Mouse (Mus musculus): ENCODE data around the gene Plekhm1. TPM values are rescaled to one million over a fixed set of nuclear protein-coding genes. Genes with fewer than 3 reads are reported as not detected.
"Not testable (repeated sequence)": the region's sequence is repeated elsewhere in the genome, so short reads cannot be mapped to it uniquely, and the experiment has no call there.

The Plekhm1 gene
- polyA plus RNA-seq, 1 experiment: 18.5 TPM

DNA sequence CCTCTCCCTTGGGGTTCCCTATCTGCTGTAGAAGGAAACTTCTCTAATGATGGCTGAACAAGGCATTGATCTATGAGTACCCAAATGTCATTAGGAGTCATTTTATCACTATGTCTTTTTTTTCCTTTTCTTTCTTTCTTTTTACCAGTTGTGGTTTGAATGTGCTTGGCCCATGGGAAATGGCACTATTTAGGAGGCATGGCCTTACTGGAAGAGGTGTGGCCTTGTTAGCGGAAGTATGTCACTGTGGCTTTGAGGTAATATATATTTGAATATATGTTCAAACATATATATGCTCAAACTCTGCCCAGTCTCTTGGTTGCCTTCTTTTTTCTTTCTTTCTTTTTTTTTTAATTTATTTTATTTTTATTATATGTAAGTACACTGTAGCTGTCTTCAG, 1.0 kb upstream of the Plekhm1 start:
- no peak for DNase-seq
- WGBS: 98% methylated on average over 1 of the region's 1 CpGs
- Histone ChIP-seq H3K4me3 (replicated peaks; ENCODE audit: insufficient read depth, low read depth, low read length) (no peak overlapping the region), H3K4me1 (ENCODE audit: control insufficient read depth, insufficient read depth, low read length) (peaks cover 4% of the 10 kb centered on the region; the same call in 1 of the 2 replicates), H3K27me3 (ENCODE audit: control insufficient read depth, insufficient read depth, low read length) (no peaks in the 10 kb centered on the region), H3K27ac (ENCODE audit: insufficient read depth, low read length) (no peak overlapping the region)
- no peak for TF ChIP-seq POLR2A (IDR thresholded peaks at IDR 0.05; ENCODE audit: borderline replicate concordance, insufficient read depth, low read length)
- TF ChIP-seq CTCF (IDR thresholded peaks at IDR 0.05; ENCODE audit: borderline replicate concordance, insufficient read depth, low read depth, low read length): no peak

DNA sequence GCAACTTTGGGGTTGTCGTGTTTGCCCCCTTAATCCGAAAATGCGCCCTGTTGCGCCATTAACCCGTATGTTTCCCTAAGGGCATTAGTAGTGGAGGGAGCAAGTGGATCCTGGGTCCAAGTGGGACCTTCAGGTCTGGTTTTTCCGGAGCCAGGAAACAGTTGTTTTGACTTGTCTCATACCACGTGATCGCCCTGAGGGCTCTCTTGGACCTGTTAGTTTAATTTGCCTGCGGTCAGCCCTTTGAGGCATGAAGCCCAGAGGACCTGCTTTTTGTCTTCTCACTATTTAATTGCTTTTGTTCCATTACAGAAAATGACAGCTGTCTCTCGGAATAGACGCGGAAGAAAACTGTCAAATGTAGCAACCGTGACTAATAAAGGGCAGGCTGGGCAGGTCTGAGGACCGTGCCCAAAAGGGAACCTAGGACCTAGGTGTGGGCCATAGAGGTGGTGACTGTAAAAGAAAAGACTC, 500 bp upstream of the Plekhm1 start:
- no peaks in the 10 kb centered on the region for H3K27me3 ChIP-seq (ENCODE audit: control insufficient read depth, insufficient read depth, low read length)
- TF ChIP-seq CTCF (IDR thresholded peaks at IDR 0.05; ENCODE audit: borderline replicate concordance, insufficient read depth, low read depth, low read length) (no peak), POLR2A (IDR thresholded peaks at IDR 0.05; ENCODE audit: borderline replicate concordance, insufficient read depth, low read length) (no peak)
- H3K4me3 ChIP-seq (replicated peaks; ENCODE audit: insufficient read depth, low read depth, low read length): peak overlapping the region; percentile 89
- WGBS: 2% methylated on average over 14 of the region's 14 CpGs
- peaks cover 4% of the 10 kb centered on the region; the same call in 1 of the 2 replicates for H3K4me1 ChIP-seq (ENCODE audit: control insufficient read depth, insufficient read depth, low read length)
- peak overlapping the region; percentile 36 for H3K27ac ChIP-seq (ENCODE audit: insufficient read depth, low read length)
- no peak for DNase-seq

DNA sequence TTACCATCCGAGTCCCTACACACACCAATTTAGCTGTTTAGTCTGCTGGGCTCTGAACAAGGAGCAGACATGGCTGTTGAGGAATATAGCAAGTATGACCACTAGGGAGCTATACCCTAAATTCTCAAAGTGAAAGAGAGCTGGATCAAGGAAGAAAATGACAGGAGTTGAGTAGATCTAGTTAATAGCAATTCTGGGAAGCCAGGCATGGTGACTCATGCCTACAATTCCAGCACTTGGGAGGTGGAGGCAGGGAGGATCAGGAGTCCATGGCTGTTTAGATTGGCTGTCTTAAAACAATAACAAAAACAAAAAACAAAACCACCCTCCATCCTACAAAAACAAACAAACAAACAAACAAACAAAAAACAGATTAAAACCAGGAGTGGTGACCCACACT, 1.2 kb downstream of the Plekhm1 start:
- DNase-seq: no peak
- no peak overlapping the region for H3K27ac ChIP-seq (ENCODE audit: insufficient read depth, low read length)
- WGBS: 59% methylated on average over 1 of the region's 1 CpGs
- peaks cover 4% of the 10 kb centered on the region; the same call in 1 of the 2 replicates for H3K4me1 ChIP-seq (ENCODE audit: control insufficient read depth, insufficient read depth, low read length)
- no peak overlapping the region for H3K4me3 ChIP-seq (replicated peaks; ENCODE audit: insufficient read depth, low read depth, low read length)
- TF ChIP-seq CTCF (IDR thresholded peaks at IDR 0.05; ENCODE audit: borderline replicate concordance, insufficient read depth, low read depth, low read length) (no peak), POLR2A (IDR thresholded peaks at IDR 0.05; ENCODE audit: borderline replicate concordance, insufficient read depth, low read length) (no peak)
- H3K27me3 ChIP-seq (ENCODE audit: control insufficient read depth, insufficient read depth, low read length): no peaks in the 10 kb centered on the region

DNA sequence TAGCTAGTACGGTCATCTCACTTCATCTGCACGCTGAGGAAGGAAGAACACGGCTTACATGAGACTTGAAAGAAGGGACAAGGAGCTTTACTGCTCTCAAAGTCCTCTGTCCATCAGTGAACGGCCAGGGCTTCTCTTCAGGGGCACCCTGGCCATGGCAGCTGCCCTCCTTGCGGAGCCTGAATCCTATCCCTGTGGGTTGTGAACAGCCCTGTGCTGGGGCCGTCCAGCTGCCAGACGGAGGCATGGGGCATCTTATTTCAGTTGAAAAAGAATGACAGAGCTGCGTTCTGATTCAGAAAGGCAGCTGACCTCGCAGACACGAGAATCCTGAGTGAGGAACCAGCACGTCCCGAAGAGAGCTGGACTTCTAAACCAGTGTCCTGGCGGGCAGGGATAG, 3.6 kb downstream of the Plekhm1 start:
- Histone ChIP-seq H3K4me3 (replicated peaks; ENCODE audit: insufficient read depth, low read depth, low read length) (no peak overlapping the region), H3K27me3 (ENCODE audit: control insufficient read depth, insufficient read depth, low read length) (no peaks in the 10 kb centered on the region), H3K4me1 (ENCODE audit: control insufficient read depth, insufficient read depth, low read length) (peaks cover 4% of the 10 kb centered on the region; the same call in 1 of the 2 replicates), H3K27ac (ENCODE audit: insufficient read depth, low read length) (no peak overlapping the region)
- no peak for TF ChIP-seq POLR2A (IDR thresholded peaks at IDR 0.05; ENCODE audit: borderline replicate concordance, insufficient read depth, low read length)
- TF ChIP-seq CTCF (IDR thresholded peaks at IDR 0.05; ENCODE audit: borderline replicate concordance, insufficient read depth, low read depth, low read length): no peak
- no peak for DNase-seq
- WGBS: 91% methylated on average over 13 of the region's 13 CpGs

DNA sequence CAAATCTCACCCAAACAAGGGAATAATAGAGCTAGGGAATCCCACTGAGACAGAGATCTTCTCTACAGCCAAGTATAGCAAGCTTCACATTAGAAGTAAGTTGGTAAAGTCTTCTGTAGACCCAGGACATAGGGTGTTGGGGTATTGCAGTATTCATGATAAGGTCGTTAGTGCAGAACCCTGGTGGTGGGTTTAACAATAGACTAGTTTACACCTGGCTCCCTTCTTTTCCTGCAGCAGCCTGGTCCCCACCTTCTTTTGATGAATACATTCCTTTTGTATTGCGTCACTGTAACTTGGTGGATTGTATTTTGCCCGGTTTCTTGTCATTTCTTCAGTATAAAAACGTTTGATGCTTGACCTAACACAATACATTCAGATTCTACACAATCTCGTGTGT, 5.4 kb downstream of the Plekhm1 start:
- not testable (repeated sequence) for H3K27ac ChIP-seq (ENCODE audit: insufficient read depth, low read length); H3K4me3 ChIP-seq (replicated peaks; ENCODE audit: insufficient read depth, low read depth, low read length); DNase-seq; H3K27me3 ChIP-seq (ENCODE audit: control insufficient read depth, insufficient read depth, low read length); H3K4me1 ChIP-seq (ENCODE audit: control insufficient read depth, insufficient read depth, low read length)
- 56% methylated on average over 5 of the region's 5 CpGs for WGBS

DNA sequence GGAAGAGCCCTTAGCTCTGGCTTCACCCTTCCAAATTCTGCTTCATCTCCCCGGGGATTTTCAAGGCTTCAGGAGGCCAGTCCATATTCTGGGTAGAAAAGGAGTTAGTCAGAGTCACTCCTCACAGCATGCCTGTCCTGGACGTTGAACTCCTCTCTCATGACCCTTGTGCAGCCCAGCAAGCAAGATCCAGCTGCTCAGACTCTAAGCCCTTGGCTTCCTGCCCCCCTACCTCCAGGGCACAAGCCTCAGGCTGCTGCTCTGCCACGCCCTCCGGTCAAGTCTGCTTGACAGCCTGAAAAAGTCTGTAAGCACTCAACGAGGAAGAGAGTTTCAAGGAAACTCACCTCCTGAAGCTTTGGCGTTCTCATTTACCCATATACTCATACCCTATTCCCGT, 5.9 kb downstream of the Plekhm1 start:
- WGBS: 63% methylated on average over 7 of the region's 7 CpGs

DNA sequence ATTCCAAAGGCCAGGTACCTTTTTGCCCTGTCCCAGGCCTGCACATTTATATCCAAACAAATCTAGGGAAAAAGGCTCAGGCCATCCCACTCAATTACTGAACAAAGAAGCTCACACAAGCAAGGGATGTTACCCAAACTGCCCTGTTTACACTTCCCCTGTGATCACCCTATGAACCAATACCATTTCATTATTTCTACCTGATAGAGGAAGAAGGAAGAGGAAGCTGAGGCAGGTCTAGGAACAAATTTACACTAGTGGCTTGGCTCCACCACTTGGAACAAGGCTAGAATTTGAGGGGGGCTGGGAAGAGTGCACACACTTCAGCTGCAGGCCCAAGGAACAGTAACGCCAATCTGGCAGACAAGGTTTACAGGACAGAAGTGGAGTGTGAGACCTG, 6.7 kb downstream of the Plekhm1 start:
- Histone ChIP-seq H3K4me3 (replicated peaks; ENCODE audit: insufficient read depth, low read depth, low read length) (no peak overlapping the region), H3K4me1 (ENCODE audit: control insufficient read depth, insufficient read depth, low read length) (peaks cover 4% of the 10 kb centered on the region), H3K27me3 (ENCODE audit: control insufficient read depth, insufficient read depth, low read length) (no peaks in the 10 kb centered on the region), H3K27ac (ENCODE audit: insufficient read depth, low read length) (no peak overlapping the region)
- no peak for TF ChIP-seq CTCF (IDR thresholded peaks at IDR 0.05; ENCODE audit: borderline replicate concordance, insufficient read depth, low read depth, low read length)
- no peak for TF ChIP-seq POLR2A (IDR thresholded peaks at IDR 0.05; ENCODE audit: borderline replicate concordance, insufficient read depth, low read length)
- DNase-seq: no peak
- 57% methylated on average over 1 of the region's 1 CpGs for WGBS

More for the DNA sequence above, 5.9 kb downstream of the Plekhm1 start:
- peaks cover 6% of the 10 kb centered on the region for H3K4me1 ChIP-seq (ENCODE audit: control insufficient read depth, insufficient read depth, low read length)
- no peak overlapping the region for H3K27ac ChIP-seq (ENCODE audit: insufficient read depth, low read length)
- H3K4me3 ChIP-seq (replicated peaks; ENCODE audit: insufficient read depth, low read depth, low read length): no peak overlapping the region
- no peak for DNase-seq
- no peaks in the 10 kb centered on the region for H3K27me3 ChIP-seq (ENCODE audit: control insufficient read depth, insufficient read depth, low read length)
- no peak for TF ChIP-seq CTCF (IDR thresholded peaks at IDR 0.05; ENCODE audit: borderline replicate concordance, insufficient read depth, low read depth, low read length)
- TF ChIP-seq POLR2A (IDR thresholded peaks at IDR 0.05; ENCODE audit: borderline replicate concordance, insufficient read depth, low read length): no peak

DNA sequence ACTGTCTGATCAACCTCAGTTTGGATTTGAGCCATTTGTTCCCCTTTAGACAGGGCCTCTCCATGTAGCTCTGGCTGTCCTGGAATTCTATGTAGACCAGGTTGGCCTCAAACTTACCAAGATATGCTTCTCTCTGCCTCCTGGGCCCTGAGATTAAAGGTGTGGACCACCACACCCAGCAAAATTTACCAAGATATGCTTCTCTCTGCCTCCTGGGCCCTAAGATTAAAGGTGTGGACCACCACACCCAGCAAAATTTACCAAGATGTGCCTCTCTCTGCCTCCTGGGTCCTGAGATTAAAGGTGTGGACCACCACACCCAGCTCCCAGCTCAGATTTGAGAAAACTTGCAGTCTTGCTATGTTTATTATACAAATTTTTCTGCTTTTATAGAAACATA, 7.9 kb downstream of the Plekhm1 start:
- Histone ChIP-seq H3K4me3 (replicated peaks; ENCODE audit: insufficient read depth, low read depth, low read length) (no peak overlapping the region), H3K27me3 (ENCODE audit: control insufficient read depth, insufficient read depth, low read length) (no peaks in the 10 kb centered on the region), H3K4me1 (ENCODE audit: control insufficient read depth, insufficient read depth, low read length) (peaks cover 2% of the 10 kb centered on the region), H3K27ac (ENCODE audit: insufficient read depth, low read length) (no peak overlapping the region)
- TF ChIP-seq POLR2A (IDR thresholded peaks at IDR 0.05; ENCODE audit: borderline replicate concordance, insufficient read depth, low read length): no peak
- TF ChIP-seq CTCF (IDR thresholded peaks at IDR 0.05; ENCODE audit: borderline replicate concordance, insufficient read depth, low read depth, low read length): no peak
- no peak for DNase-seq
